Mouse (Mus musculus) neural tube, embryonic 10.5 days (tissue): ENCODE measurements around the gene Bank1.

Experiments
- DNase-seq: peaks from one replicate; pipeline ENCODE4 v3.0.0-alpha.2; 2017; ENCODE audit warnings: low spot score; ENCODE audit errors: extremely low spot score

Gene Bank1

GRCm38 (mm10) chr3:136109411-136110139 is 216.3 kb downstream of the Bank1 start:
- no peak for DNase-seq

- no peak for DNase-seq
These were observed 219.4 kb downstream of the Bank1 start for GRCm38 (mm10) chr3:136106452-136106851.

- DNase-seq, result no peak
These were observed 222.5 kb downstream of the Bank1 start for GRCm38 (mm10) chr3:136103339-136103738.

GRCm38 (mm10) chr3:136100973-136101500 is 224.8 kb downstream of the Bank1 start:
- DNase-seq, result no peak

GRCm38 (mm10) chr3:136100292-136100691 is 225.6 kb downstream of the Bank1 start:
- no peak for DNase-seq

- DNase-seq, result no peak
These were observed 238.8 kb downstream of the Bank1 start for GRCm38 (mm10) chr3:136086948-136087660.

- DNase-seq, result no peak
These were observed 239.4 kb downstream of the Bank1 start for GRCm38 (mm10) chr3:136086431-136086830.

GRCm38 (mm10) chr3:136085077-136085476 is 240.8 kb downstream of the Bank1 start:
- no peak for DNase-seq

GRCm38 (mm10) chr3:136084066-136084465 is 241.8 kb downstream of the Bank1 start:
- no peak for DNase-seq

- DNase-seq, result no peak
These were observed 244.6 kb downstream of the Bank1 start for GRCm38 (mm10) chr3:136081264-136081663.

- no peak for DNase-seq
These were observed 247.3 kb downstream of the Bank1 start for GRCm38 (mm10) chr3:136078535-136078934.

- no peak for DNase-seq
These were observed 255.5 kb downstream of the Bank1 start for GRCm38 (mm10) chr3:136070394-136070793.

GRCm38 (mm10) chr3:136061907-136062306 is 264.0 kb downstream of the Bank1 start:
- DNase-seq, result no peak

- no peak for DNase-seq
These were observed 275.2 kb downstream of the Bank1 start for GRCm38 (mm10) chr3:136050635-136051034.

- DNase-seq, result no peak
These were observed 275.7 kb downstream of the Bank1 start for GRCm38 (mm10) chr3:136050215-136050614.

GRCm38 (mm10) chr3:136048026-136048425 is 277.8 kb downstream of the Bank1 start:
- DNase-seq, result no peak

- no peak for DNase-seq
These were observed 280.5 kb downstream of the Bank1 start for GRCm38 (mm10) chr3:136045381-136045780.

GRCm38 (mm10) chr3:136040041-136040440 is 285.8 kb downstream of the Bank1 start:
- no peak for DNase-seq

GRCm38 (mm10) chr3:136039446-136039845 is 286.4 kb downstream of the Bank1 start:
- DNase-seq, result no peak

GRCm38 (mm10) chr3:136037254-136037653 is 288.6 kb downstream of the Bank1 start:
- DNase-seq, result no peak

- no peak for DNase-seq
These were observed 290.1 kb downstream of the Bank1 start for GRCm38 (mm10) chr3:136035784-136036183.

GRCm38 (mm10) chr3:136024876-136025275 is 301.0 kb downstream of the Bank1 start:
- no peak for DNase-seq

GRCm38 (mm10) chr3:136017517-136017916 is 308.3 kb downstream of the Bank1 start:
- DNase-seq, result no peak
